Mouse (Mus musculus) kidney, adult 2 months (tissue): ENCODE data around the gene Rassf1.

ENCODE experiments used
- CTCF ChIP-seq: fragments of 200-500 bp; conservative IDR thresholded peaks from 2 replicates; pipeline ENCODE4 v1.5.1; 2011; ENCODE audit warnings: low read depth, mild to moderate bottlenecking, control low read depth, low read length, moderate library complexity, mixed read lengths; ENCODE audit not compliant: insufficient read depth, insufficient read length
- POLR2A ChIP-seq: fragments of 200-500 bp; IDR thresholded peaks from one replicate; pipeline ENCODE4 v1.6.1; 2011; ENCODE audit warnings: low read depth, low read length, control low read depth

DNA sequence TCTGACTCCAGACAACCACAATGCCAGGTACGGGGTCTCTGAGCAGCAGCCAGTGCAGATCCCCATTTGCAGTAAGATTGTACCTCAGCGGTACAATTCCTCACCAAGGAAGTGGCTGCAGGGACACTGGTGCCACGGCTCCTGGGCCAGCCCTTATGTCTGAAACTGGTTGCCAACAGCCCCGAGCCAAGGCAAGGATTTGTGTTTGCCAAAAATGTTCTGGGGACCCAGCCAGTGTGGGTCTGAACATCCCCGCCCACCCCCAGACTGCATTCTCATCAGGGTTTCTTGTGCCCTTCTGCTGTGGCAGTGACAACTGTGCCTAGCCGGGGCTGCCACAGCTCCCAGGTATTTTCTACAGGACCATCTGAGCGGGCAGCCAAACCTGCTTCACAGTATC, 13.1 kb upstream of the Rassf1 start:
- TF ChIP-seq POLR2A, result no peak
- TF ChIP-seq CTCF, result no peak
